Mouse (Mus musculus) CH12.LX (cell line): ENCODE measurements around the gene Map3k12. TPM values are rescaled to one million over a fixed set of nuclear protein-coding genes. Genes with fewer than 3 reads are reported as not detected.

Experiments used
- DNase-seq: peaks from one replicate; pipeline ENCODE4 v3.0.0-alpha.2; 2013; ENCODE audit errors: extremely low read depth
- H3K27ac ChIP-seq: 2 replicates; pipeline ENCODE4 v1.5.1; 2012; ENCODE audit warnings: low read depth, mild to moderate bottlenecking, control low read depth, moderate library complexity; ENCODE audit not compliant: insufficient read depth
- H3K27me3 ChIP-seq: replicated peaks from 2 replicates; pipeline ENCODE3; 2012; ENCODE audit warnings: inconsistent platforms
- H3K36me3 ChIP-seq, 2 experiments: replicated peaks in 1 of 2; 2 replicates each; pipeline versions ENCODE3 to v1.6.1; 2012; ENCODE audit warnings: inconsistent platforms in 1 of 2, low read length in 1 of 2, mild to moderate bottlenecking in 1 of 2, mixed read lengths in 1 of 2, moderate library complexity in 1 of 2; ENCODE audit not compliant: control insufficient read depth in 1 of 2, insufficient read depth in 1 of 2
- H3K4me1 ChIP-seq, 2 experiments: 2 replicates each; pipeline ENCODE4 v1.6.1; 2012; ENCODE audit warnings: inconsistent platforms in 1 of 2, moderate library complexity in 1 of 2; ENCODE audit not compliant: insufficient read depth in 2 of 2, control insufficient read depth in 1 of 2
- H3K4me2 ChIP-seq: 2 replicates; pipeline ENCODE4 v1.6.1; 2012; ENCODE audit warnings: low read depth, mild to moderate bottlenecking, control low read depth; ENCODE audit not compliant: poor library complexity, insufficient read depth, severe bottlenecking
- H3K4me3 ChIP-seq, 3 experiments: fragments of 150-350 bp in 1 of 3; sonication (generic) in 1 of 3; replicated peaks in 1 of 3; 2 replicates each; pipeline versions ENCODE3 to v1.5.1; 2011 to 2012; ENCODE audit warnings: low read depth in 2 of 3, low read length in 2 of 3, mild to moderate bottlenecking in 2 of 3, moderate library complexity in 2 of 3, control low read depth in 1 of 3, improper control_type of control experiment in 1 of 3, inconsistent platforms in 1 of 3, mixed read lengths in 1 of 3; ENCODE audit not compliant: poor library complexity in 1 of 3
- H3K79me2 ChIP-seq: replicated peaks from 2 replicates; pipeline ENCODE4 v1.6.1; 2012; ENCODE audit warnings: mild to moderate bottlenecking, moderate library complexity; ENCODE audit not compliant: control insufficient read depth, poor library complexity, insufficient read depth, severe bottlenecking; ENCODE audit errors: extremely low read depth
- H3K9ac ChIP-seq: 2 replicates; pipeline ENCODE4 v1.6.1; 2012; ENCODE audit warnings: low read depth, mild to moderate bottlenecking, control low read depth, moderate library complexity; ENCODE audit not compliant: insufficient read depth
- H3K9me3 ChIP-seq: replicated peaks from 2 replicates; pipeline ENCODE3; 2012; ENCODE audit warnings: low read length, inconsistent platforms, mixed read lengths
- CHD1 ChIP-seq: IDR thresholded peaks from 2 replicates; pipeline ENCODE4 v1.6.1; 2012; ENCODE audit warnings: low read depth, low read length, improper control_type of control experiment, inconsistent platforms
- CHD2 ChIP-seq: IDR thresholded peaks from 2 replicates; pipeline ENCODE4 v1.6.1; 2011; ENCODE audit warnings: low read length, improper control_type of control experiment
- CTCF ChIP-seq, 2 experiments: IDR thresholded peaks in 1 of 2; conservative IDR thresholded peaks in 1 of 2; 2 replicates each; pipeline ENCODE4 v1.5.1; 2011 to 2012; ENCODE audit warnings: low read depth in 2 of 2, low read length in 2 of 2, improper control_type of control experiment in 1 of 2, inconsistent platforms in 1 of 2, mild to moderate bottlenecking in 1 of 2, moderate library complexity in 1 of 2
- E2F4 ChIP-seq: IDR thresholded peaks from 2 replicates; pipeline ENCODE4 v1.6.1; 2011; ENCODE audit warnings: low read depth, low read length, improper control_type of control experiment; ENCODE audit not compliant: insufficient replicate concordance
- ELF1 ChIP-seq: IDR thresholded peaks from 2 replicates; pipeline ENCODE4 v1.6.1; 2014; ENCODE audit warnings: low read depth, mild to moderate bottlenecking, inconsistent platforms, low read length, improper control_type of control experiment
- ETS1 ChIP-seq: conservative IDR thresholded peaks from 2 replicates; pipeline ENCODE4 v1.6.1; 2012; ENCODE audit warnings: low read depth, mild to moderate bottlenecking, inconsistent platforms, low read length, improper control_type of control experiment, moderate library complexity
- GABPA ChIP-seq: IDR thresholded peaks from 2 replicates; pipeline ENCODE4 v1.6.1; 2012; ENCODE audit warnings: low read depth, low read length, improper control_type of control experiment, inconsistent platforms; ENCODE audit not compliant: insufficient replicate concordance
- HCFC1 ChIP-seq: IDR thresholded peaks from 2 replicates; pipeline ENCODE4 v1.6.1; 2012; ENCODE audit warnings: low read depth, mild to moderate bottlenecking, inconsistent platforms, low read length, improper control_type of control experiment
- IRF4 ChIP-seq: IDR thresholded peaks from 2 replicates; pipeline ENCODE4 v1.6.1; 2014; ENCODE audit warnings: low read depth, mild to moderate bottlenecking, inconsistent platforms, low read length, improper control_type of control experiment
- JUN ChIP-seq: IDR thresholded peaks from 2 replicates; pipeline ENCODE4 v1.6.1; 2011; ENCODE audit warnings: low read depth, mild to moderate bottlenecking, low read length, improper control_type of control experiment, moderate library complexity; ENCODE audit not compliant: insufficient read depth
- MAX ChIP-seq: IDR thresholded peaks from 2 replicates; pipeline ENCODE4 v1.6.1; 2011; ENCODE audit warnings: low read length, improper control_type of control experiment
- MAZ ChIP-seq: IDR thresholded peaks from 2 replicates; pipeline ENCODE4 v1.6.1; 2012; ENCODE audit warnings: low read depth, mild to moderate bottlenecking, inconsistent platforms, low read length, improper control_type of control experiment, moderate library complexity
- MEF2A ChIP-seq: IDR thresholded peaks from 2 replicates; pipeline ENCODE4 v1.6.1; 2014; ENCODE audit warnings: low read depth, mild to moderate bottlenecking, inconsistent platforms, low read length, improper control_type of control experiment, borderline replicate concordance
- MXI1 ChIP-seq: IDR thresholded peaks from 2 replicates; pipeline ENCODE4 v1.6.1; 2011; ENCODE audit warnings: mild to moderate bottlenecking, low read depth, low read length, improper control_type of control experiment
- NELFE ChIP-seq: IDR thresholded peaks from 2 replicates; pipeline ENCODE4 v1.6.1; 2011; ENCODE audit warnings: low read depth, low read length, improper control_type of control experiment
- NRF1 ChIP-seq: IDR thresholded peaks from 2 replicates; pipeline ENCODE4 v1.6.1; 2014; ENCODE audit warnings: low read depth, mild to moderate bottlenecking, inconsistent platforms, low read length, improper control_type of control experiment, moderate library complexity
- PAX5 ChIP-seq: IDR thresholded peaks from 2 replicates; pipeline ENCODE4 v1.6.1; 2012; ENCODE audit warnings: low read length, inconsistent platforms, mixed read lengths
- SIN3A ChIP-seq: IDR thresholded peaks from 2 replicates; pipeline ENCODE4 v1.6.1; 2012; ENCODE audit warnings: low read length, improper control_type of control experiment, inconsistent platforms
- TBP ChIP-seq: conservative IDR thresholded peaks from 2 replicates; pipeline ENCODE4 v1.6.1; 2011; ENCODE audit warnings: low read depth, low read length, improper control_type of control experiment
- TCF12 ChIP-seq: IDR thresholded peaks from 2 replicates; pipeline ENCODE4 v1.6.1; 2014; ENCODE audit warnings: low read depth, mild to moderate bottlenecking, inconsistent platforms, low read length, improper control_type of control experiment
- USF1 ChIP-seq: IDR thresholded peaks from 2 replicates; pipeline ENCODE4 v1.6.1; 2014; ENCODE audit warnings: low read depth, mild to moderate bottlenecking, inconsistent platforms, low read length, improper control_type of control experiment
- ZKSCAN1 ChIP-seq: IDR thresholded peaks from 2 replicates; pipeline ENCODE4 v1.6.1; 2012; ENCODE audit warnings: low read depth, inconsistent platforms, low read length, improper control_type of control experiment, borderline replicate concordance
- ZMIZ1 ChIP-seq: IDR thresholded peaks from 2 replicates; pipeline ENCODE4 v1.6.1; 2012; ENCODE audit warnings: low read depth, mild to moderate bottlenecking, inconsistent platforms, low read length, improper control_type of control experiment
- dilution Hi-C: fragments of 300-500 bp; cut with MboI; formaldehyde crosslinking; loops from 2 replicates; pipeline ENCODE4 v1.14.3; 2020; ENCODE audit warnings: low sequenced_read_pairs; ENCODE audit not compliant: extremely low pct_unique_long_range_greater_than_20kb, extremely low pct_ligation_motif_present
- in situ Hi-C: fragments of 300-500 bp; cut with MboI; formaldehyde crosslinking; loops from 3 replicates; pipeline ENCODE4 v1.14.3; 2019; ENCODE audit warnings: low sequenced_read_pairs, low pct_ligation_motif_present, low pct_unique_long_range_greater_than_20kb, mixed read lengths
- polyA plus RNA-seq: library from polyadenylated mRNA; unstranded; fragments of >175 nt; gene quantifications from 2 replicates; pipeline ENCODE4 v1.2.1, GENCODE M21; 2012; ENCODE audit warnings: low read depth; ENCODE audit not compliant: insufficient read length
- total RNA-seq, 2 experiments: library from RNA; depleted of rRNA; stranded (reverse); fragments of 300-350 nt in 1 of 2; fragments of >200 nt in 1 of 2; gene quantifications; 2 replicates each; pipeline ENCODE4 v1.2.3; 2012 to 2014

Map3k12 gene
- total and polyA plus RNA-seq, 3 experiments: 1.5 to 3.0 (median 2.3) TPM

GRCm38 (mm10) chr15:102532106-102532900 is 15.4 kb upstream of the Map3k12 start:
- dilution Hi-C loops: no loop called here
- H3K27ac ChIP-seq: no peak overlapping the region
- TF ChIP-seq GABPA (no peak), MAZ (no peak), USF1 (no peak), CHD1 (no peak), PAX5 (no peak), E2F4 (no peak), TBP (no peak)
- TF ChIP-seq, all 38 proteins: peak for 0
- Histone ChIP-seq H3K4me2 (no peak overlapping the region), H3K4me3 (no peak overlapping the region), H3K9ac (no peak overlapping the region), H3K79me2 (no peaks in the 10 kb centered on the region), H3K4me1 (peaks cover 0 to 8% of the 10 kb centered on the region in 2 experiments; a peak in 1 of 4 replicates), H3K36me3 (peaks cover 42 to 92% of the 10 kb centered on the region in 2 experiments), H3K27me3 (no peaks in the 10 kb centered on the region), H3K9me3 (no peaks in the 10 kb centered on the region)
- in situ Hi-C loops: no loop called here
- DNase-seq: no peak

GRCm38 (mm10) chr15:102531586-102531985 is 14.7 kb upstream of the Map3k12 start:
- no peak for TF ChIP-seq HCFC1
- TF ChIP-seq TCF12: no peak
- TF ChIP-seq MAZ: no peak
- TF ChIP-seq CHD2: no peak
- Histone ChIP-seq H3K4me2 (no peak overlapping the region), H3K9ac (no peak overlapping the region), H3K27me3 (no peaks in the 10 kb centered on the region), H3K27ac (no peak overlapping the region), H3K4me1 (peaks cover 0 to 8% of the 10 kb centered on the region in 2 experiments; a peak in 1 of 4 replicates), H3K9me3 (no peaks in the 10 kb centered on the region), H3K4me3 (no peak overlapping the region), H3K36me3 (peaks cover 41 to 90% of the 10 kb centered on the region in 2 experiments), H3K79me2 (no peaks in the 10 kb centered on the region)
- in situ Hi-C loops (no loop called here), dilution Hi-C loops (no loop called here)
- no peak for DNase-seq

- Histone ChIP-seq H3K4me2 (no peak overlapping the region), H3K36me3 (peaks cover 33 to 90% of the 10 kb centered on the region in 2 experiments), H3K4me3 (no peak overlapping the region), H3K9me3 (no peaks in the 10 kb centered on the region), H3K27me3 (no peaks in the 10 kb centered on the region), H3K27ac (no peak overlapping the region), H3K79me2 (no peaks in the 10 kb centered on the region), H3K9ac (no peak overlapping the region), H3K4me1 (peaks cover 0 to 8% of the 10 kb centered on the region in 2 experiments; a peak in 1 of 4 replicates)
- TF ChIP-seq ZKSCAN1 (no peak), ETS1 (no peak), IRF4 (no peak), MAZ (no peak), SIN3A (no peak), ZMIZ1 (no peak), TBP (no peak), MAX (no peak), MXI1 (no peak), ELF1 (no peak), CHD1 (no peak), CHD2 (no peak), PAX5 (no peak), NELFE (no peak), NRF1 (no peak), JUN (no peak), MEF2A (no peak), CTCF (conservative IDR thresholded peaks at IDR 0.05 in 1 of 2, IDR thresholded peaks at IDR 0.05 in 1 of 2; ENCODE audit: low read depth in 2 of 2, low read length in 2 of 2) (no peak)
- dilution Hi-C loops: no loop called here
- in situ Hi-C loops: no loop called here
- DNase-seq: no peak
Measured at GRCm38 (mm10) chr15:102530566-102530965, 13.7 kb upstream of the Map3k12 start.
